Mouse (Mus musculus): ENCODE data around the gene G430095P16Rik.

The G430095P16Rik gene

GRCm38 (mm10) chr8:84768343-84769095 lies 45.7 kb downstream of the G430095P16Rik start:
- DNase-seq (ENCODE audit: low spot score in 2 of 2), result no peak

- no peak for DNase-seq (ENCODE audit: low spot score in 2 of 2)
Observed at GRCm38 (mm10) chr8:84769324-84769723, 46.5 kb downstream of the G430095P16Rik start.

GRCm38 (mm10) chr8:84770100-84770953 lies 47.5 kb downstream of the G430095P16Rik start:
- DNase-seq (ENCODE audit: low spot score in 2 of 2), result no peak

- no peak for DNase-seq (ENCODE audit: low spot score in 2 of 2)
Observed at GRCm38 (mm10) chr8:84771000-84771687, 48.3 kb downstream of the G430095P16Rik start.

- no peak for DNase-seq (ENCODE audit: low spot score in 2 of 2)
Observed at GRCm38 (mm10) chr8:84771941-84772378, 49.2 kb downstream of the G430095P16Rik start.

- DNase-seq (ENCODE audit: low spot score in 2 of 2), result no peak
Observed at GRCm38 (mm10) chr8:84772628-84773027, 49.8 kb downstream of the G430095P16Rik start.

GRCm38 (mm10) chr8:84773304-84773703 lies 50.5 kb downstream of the G430095P16Rik start:
- no peak for DNase-seq (ENCODE audit: low spot score in 2 of 2)

GRCm38 (mm10) chr8:84773833-84774232 lies 51.0 kb downstream of the G430095P16Rik start:
- DNase-seq (ENCODE audit: low spot score in 2 of 2), result peak; percentile 78 to 84

- peak; percentile 73 to 80 for DNase-seq (ENCODE audit: low spot score in 2 of 2)
Observed at GRCm38 (mm10) chr8:84774473-84774911, 51.7 kb downstream of the G430095P16Rik start.

- DNase-seq (ENCODE audit: low spot score in 2 of 2), result no peak
Observed at GRCm38 (mm10) chr8:84775105-84775591, 52.3 kb downstream of the G430095P16Rik start.

- DNase-seq (ENCODE audit: low spot score in 2 of 2), result no peak
Observed at GRCm38 (mm10) chr8:84775621-84776113, 52.9 kb downstream of the G430095P16Rik start.
